Mouse (Mus musculus): ENCODE results near the gene Irgc1. TPM values are rescaled to one million over a fixed set of nuclear protein-coding genes. Genes with fewer than 3 reads are reported as not detected.
"Not testable (repeated sequence)": the region's sequence is repeated elsewhere in the genome, so short reads cannot be mapped to it uniquely, and the experiment has no call there.

The Irgc1 gene
- total RNA-seq, 1 experiment from 2014 or later: not detected

DNA sequence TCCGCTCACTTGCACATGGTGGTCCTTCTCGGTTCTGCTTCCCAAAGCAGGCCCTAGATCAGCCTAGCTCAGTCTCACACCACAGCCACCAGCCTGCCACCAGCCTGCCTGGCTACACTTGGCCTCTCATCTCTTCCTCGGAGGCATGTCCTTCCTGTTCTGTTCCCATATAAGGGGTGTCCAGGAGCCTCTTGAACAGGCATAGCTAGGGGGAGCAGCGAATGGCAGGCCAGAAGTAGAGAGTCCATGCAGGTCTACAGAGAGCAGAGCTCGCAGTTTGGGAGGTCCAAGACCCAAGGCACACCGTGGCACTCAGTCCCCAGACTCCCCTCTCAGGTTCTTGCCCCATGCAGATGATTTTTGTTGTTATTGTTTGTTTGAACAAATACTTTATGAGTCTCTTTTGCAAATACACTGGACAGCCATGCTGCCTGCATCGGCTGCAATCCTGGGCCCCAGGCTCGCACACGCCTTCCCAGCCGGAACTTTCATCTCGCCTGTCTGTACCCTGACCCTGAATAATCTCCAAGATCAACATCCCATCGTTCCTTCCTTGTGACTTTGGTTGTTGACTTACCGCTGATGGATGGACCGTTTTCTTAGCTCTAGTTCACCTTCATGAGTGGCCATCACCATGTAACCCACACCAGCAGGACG lies 28.9 kb downstream of the Irgc1 start:
- no peak for ATAC-seq (replicated peaks in 1 of 2; ENCODE audit: insufficient read depth in 1 of 2, low FRiP score in 2 of 2, low TSS enrichment in 1 of 2, low read depth in 1 of 2, poor library complexity in 2 of 2, severe bottlenecking in 2 of 2)

DNA sequence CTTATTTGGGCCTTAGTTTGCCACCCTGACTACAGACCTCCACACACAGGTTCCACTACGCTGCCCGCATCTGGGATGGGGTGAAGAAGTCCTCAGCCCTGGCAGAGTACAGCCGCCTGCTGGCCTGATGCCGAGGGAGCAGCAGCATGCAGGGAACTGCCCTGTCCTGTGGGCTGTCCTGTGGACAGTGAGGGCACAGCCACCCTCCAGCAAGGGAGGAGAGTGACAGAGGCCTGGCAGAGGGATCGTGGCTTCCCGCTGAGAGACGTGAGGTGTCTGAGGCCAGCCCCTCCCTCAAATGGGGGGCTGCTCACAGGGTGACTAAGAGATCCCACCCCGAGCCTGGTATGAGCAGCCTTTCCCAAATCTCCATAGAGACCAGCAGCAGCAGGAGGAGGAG lies 29.8 kb downstream of the Irgc1 start:
- ATAC-seq (replicated peaks in 1 of 2; ENCODE audit: insufficient read depth in 1 of 2, low FRiP score in 2 of 2, low TSS enrichment in 1 of 2, low read depth in 1 of 2, poor library complexity in 2 of 2, severe bottlenecking in 2 of 2): no peak

DNA sequence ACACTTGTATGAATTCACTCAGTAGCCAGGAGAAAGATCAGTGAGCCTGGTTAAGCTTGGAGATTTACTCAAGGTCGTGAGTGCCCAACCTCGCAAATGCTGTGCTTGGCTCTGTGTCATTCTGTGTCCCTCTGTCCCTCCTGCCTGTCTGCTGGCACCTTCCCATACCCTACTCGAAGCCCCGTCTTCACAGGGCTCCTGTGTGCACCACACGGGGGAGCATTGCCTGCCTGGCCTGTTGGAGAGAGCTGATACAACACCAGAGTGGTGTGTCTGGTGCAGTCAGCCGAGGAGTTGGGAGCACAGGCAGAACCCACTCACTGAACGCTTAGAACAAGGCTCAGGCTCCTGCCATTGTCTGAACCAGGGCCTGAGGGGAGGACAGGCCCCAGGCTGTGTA lies 30.4 kb downstream of the Irgc1 start:
- no peak for ATAC-seq (replicated peaks in 1 of 2; ENCODE audit: insufficient read depth in 1 of 2, low FRiP score in 2 of 2, low TSS enrichment in 1 of 2, low read depth in 1 of 2, poor library complexity in 2 of 2, severe bottlenecking in 2 of 2)

DNA sequence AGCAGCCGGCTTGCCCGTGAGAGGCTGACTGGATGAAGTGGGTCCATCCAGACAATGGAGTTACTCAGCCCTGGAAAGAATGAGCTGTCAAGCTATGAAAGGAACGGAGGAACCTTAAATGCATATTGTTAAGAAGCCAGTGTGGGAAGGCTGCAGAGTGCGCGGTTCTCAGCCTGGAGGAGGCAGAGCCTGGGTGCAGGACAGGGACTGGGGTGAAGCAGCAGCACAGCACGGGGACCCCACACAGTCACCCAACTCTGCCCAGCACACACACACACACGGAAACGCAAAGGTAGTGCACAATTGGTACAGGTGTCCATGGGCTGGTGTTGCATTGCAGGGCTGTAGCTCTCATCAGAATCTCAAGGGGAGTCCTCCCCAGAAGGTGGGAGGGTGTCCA lies 32.5 kb downstream of the Irgc1 start:
- ATAC-seq (replicated peaks in 1 of 2; ENCODE audit: insufficient read depth in 1 of 2, low FRiP score in 2 of 2, low TSS enrichment in 1 of 2, low read depth in 1 of 2, poor library complexity in 2 of 2, severe bottlenecking in 2 of 2): no peak

DNA sequence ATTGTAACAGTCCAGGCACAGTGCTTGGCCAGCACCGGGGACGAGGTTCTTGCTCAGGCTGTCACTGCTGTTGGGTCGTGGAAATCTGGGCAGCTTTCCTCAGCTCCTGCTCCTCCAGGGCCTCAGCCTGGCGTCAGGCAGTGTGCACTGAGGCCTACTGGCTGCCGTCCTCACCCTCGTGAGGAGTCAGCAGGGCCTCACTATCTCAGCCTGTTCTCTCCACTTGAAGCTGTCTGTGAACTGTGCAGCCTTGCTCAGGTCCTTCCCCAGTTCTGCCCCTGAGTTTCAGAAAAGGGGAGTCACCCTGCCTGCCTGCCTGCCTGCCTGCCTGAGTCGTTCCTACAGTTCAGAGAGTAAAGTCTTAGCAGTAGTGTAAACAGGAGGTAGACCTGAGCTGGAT lies 36.8 kb downstream of the Irgc1 start:
- no peak for ATAC-seq (replicated peaks in 1 of 2; ENCODE audit: insufficient read depth in 1 of 2, low FRiP score in 2 of 2, low TSS enrichment in 1 of 2, low read depth in 1 of 2, poor library complexity in 2 of 2, severe bottlenecking in 2 of 2)

DNA sequence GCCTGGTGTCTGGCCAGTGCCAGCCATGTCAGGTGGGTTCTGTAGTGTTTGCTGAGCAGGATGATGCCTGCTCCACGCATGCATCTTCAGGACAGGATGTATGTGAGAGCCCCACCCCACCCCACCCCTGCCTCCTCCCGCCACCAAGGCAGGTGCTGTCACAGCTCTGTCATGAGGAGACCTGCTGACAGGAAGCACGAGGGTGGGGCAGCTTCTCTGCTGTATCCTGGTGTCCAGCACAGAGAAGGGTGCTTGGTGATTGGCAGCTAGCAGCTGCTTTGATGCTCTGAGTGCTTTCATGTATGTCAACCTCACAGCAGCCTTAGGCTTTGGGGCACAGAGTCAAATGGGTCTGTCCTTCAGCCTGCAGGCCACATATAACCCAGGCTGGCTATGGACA lies 38.5 kb downstream of the Irgc1 start:
- no peak for ATAC-seq (replicated peaks in 1 of 2; ENCODE audit: insufficient read depth in 1 of 2, low FRiP score in 2 of 2, low TSS enrichment in 1 of 2, low read depth in 1 of 2, poor library complexity in 2 of 2, severe bottlenecking in 2 of 2)

DNA sequence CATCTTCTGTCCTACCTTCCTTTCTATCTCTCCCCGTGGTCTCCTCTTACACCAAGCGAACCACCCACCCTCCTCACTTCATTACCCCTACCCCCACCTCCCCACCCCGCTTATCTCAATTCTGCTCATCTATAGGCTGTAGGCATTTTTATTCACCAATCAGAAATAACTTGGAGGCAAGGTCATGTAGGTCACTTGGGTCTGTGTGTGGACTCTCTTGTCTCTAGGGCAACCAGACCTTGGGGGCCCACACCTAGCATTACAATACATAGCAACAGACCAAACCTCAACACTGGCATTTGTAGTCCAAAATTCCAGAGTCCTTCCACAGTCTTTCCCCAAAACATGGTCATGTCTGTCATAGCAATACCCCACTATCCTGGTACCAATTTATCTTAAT lies 41.3 kb downstream of the Irgc1 start:
- no peak for ATAC-seq (replicated peaks in 1 of 2; ENCODE audit: insufficient read depth in 1 of 2, low FRiP score in 2 of 2, low TSS enrichment in 1 of 2, low read depth in 1 of 2, poor library complexity in 2 of 2, severe bottlenecking in 2 of 2)

DNA sequence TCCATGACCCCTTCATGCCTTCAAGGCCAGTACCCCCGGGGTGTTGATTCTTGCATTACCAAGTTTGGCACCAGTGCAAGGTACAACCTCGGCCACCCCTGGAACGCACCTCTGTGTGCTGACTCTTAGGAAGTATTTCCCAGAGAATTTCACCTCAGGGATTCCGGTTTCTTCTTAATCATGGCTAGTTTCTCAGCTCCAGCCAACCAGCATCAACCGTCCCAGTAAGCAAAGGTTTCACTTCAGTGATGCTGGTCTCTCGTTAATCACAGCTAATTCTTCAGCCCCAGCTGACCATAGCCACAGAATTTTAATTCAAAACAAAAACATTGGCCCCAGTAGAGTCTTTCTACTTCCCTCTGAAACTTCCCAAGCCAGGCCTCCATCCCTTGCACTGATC lies 42.0 kb downstream of the Irgc1 start:
- ATAC-seq (replicated peaks in 1 of 2; ENCODE audit: insufficient read depth in 1 of 2, low FRiP score in 2 of 2, low TSS enrichment in 1 of 2, low read depth in 1 of 2, poor library complexity in 2 of 2, severe bottlenecking in 2 of 2): no peak

DNA sequence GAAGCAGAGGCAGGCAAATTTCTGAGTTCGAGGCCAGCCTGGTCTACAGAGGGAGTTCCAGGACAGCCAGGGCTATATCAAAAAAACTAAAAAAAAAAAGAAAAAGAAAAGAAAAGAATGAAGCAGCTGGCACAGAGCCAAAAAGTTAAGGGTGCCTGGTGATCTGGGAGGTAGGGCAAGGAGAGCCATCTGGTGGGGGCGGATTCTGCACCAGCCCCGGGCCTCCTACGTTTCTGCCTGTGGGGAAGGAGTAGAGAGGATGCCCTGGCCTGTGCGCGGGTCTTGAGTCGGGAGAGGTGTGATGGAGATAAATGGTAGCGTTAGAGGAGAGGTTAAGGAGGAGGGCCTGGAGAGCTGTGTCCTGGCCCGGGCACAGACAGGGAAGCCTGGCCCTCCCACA lies 43.9 kb downstream of the Irgc1 start:
- no peak for ATAC-seq (replicated peaks in 1 of 2; ENCODE audit: insufficient read depth in 1 of 2, low FRiP score in 2 of 2, low TSS enrichment in 1 of 2, low read depth in 1 of 2, poor library complexity in 2 of 2, severe bottlenecking in 2 of 2)

DNA sequence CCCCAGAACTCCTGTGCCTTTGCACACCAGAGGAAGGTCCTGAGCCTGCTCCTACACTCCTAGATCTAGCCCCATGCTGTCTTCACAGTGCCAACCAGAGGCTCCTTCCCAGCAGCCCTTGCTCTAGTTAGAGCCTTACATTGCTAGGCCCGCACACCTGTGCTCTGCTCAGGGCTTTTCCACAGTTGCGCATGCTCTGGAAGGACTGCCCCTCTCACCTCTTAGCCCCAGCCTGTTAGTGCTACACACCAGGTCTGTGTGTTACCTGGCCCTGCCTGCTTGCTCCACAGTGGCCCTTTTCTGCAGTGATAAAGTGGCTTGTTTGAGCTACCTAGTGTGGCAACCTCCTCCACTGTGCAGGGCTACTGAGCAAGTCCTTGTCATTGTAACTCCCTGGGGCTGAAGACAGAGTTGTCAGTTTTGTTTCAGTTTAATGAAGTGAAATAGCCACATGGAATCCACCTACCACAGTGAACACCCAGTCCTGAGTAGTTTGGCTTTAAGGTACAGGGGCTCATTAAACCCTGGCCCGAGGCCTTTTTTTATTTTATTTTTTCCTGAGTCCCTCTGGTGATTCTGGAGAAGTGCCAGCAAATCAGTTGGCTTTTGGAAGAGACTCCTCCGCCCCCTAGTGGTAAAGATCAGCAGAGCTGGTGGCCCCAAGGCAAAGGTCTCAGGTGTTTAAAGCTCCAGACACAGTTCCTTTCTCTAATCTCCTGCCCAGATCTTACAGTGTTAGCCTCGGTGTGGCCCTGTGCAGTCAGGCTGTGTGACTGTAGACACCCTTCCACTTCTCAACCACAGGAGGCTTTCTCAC lies 45.4 kb downstream of the Irgc1 start:
- peak; percentile 52 to 66 for ATAC-seq (replicated peaks in 1 of 2; ENCODE audit: insufficient read depth in 1 of 2, low FRiP score in 2 of 2, low TSS enrichment in 1 of 2, low read depth in 1 of 2, poor library complexity in 2 of 2, severe bottlenecking in 2 of 2)

DNA sequence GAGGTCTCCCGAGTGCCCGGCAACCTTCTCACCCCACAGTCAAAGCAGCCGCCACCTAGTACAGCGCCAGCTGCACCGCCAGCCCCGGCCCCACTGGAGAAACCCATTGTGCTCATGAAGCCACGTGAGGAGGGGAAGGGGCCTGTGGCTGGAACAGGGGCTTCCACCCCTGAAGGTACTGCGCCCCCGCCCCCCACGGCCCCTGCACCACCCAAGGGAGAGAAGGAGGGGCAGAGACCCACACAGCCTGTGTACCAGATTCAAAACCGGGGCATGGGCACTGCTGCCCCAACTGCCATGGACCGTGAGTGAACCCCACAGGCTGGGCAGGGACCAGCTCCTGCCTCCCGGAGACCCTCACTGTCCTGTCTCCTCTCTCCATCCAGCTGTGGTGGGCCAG lies 46.4 kb downstream of the Irgc1 start:
- no peak for ATAC-seq (replicated peaks in 1 of 2; ENCODE audit: insufficient read depth in 1 of 2, low FRiP score in 2 of 2, low TSS enrichment in 1 of 2, low read depth in 1 of 2, poor library complexity in 2 of 2, severe bottlenecking in 2 of 2)

DNA sequence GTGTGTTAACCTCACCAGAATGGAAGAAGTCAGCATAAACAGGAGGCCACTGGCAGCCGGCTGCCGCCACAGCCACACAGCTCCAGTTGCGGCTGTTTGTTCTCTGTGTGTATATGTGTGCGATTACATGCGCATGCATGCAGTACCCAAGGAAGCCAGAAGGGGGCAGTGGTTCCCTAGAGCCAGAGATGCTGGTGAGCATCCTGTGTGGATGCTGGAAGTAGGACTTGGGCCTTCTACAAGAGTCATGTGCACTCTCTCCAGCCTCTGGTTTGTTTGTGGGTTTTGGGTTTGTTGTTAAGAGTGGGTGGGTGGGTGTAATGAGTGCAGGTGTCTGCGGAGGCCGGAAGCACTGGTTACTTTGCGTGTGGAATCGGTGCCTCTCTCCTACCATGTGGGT lies 49.2 kb downstream of the Irgc1 start:
- no peak for ATAC-seq (replicated peaks in 1 of 2; ENCODE audit: insufficient read depth in 1 of 2, low FRiP score in 2 of 2, low TSS enrichment in 1 of 2, low read depth in 1 of 2, poor library complexity in 2 of 2, severe bottlenecking in 2 of 2)

DNA sequence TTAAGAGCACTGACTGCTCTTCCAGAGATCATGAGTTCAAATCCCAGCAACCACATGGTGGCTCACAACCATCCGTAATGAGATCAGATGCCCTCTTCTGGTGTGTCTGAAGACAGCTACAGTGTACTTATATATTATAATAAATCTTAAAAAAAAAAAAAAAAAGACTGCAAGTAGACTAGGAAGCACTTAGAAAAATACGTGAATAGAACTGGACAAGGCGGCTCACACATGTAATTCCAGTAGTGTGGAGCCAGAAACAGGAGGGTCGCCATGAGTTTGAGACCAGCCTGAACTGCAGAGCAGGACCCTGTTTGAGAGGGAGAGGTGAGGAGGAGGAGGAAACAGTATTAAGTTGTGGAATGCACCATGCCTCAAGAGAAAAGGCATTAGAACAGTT lies 51.6 kb downstream of the Irgc1 start:
- ATAC-seq (replicated peaks in 1 of 2; ENCODE audit: insufficient read depth in 1 of 2, low FRiP score in 2 of 2, low TSS enrichment in 1 of 2, low read depth in 1 of 2, poor library complexity in 2 of 2, severe bottlenecking in 2 of 2): not testable (repeated sequence)

DNA sequence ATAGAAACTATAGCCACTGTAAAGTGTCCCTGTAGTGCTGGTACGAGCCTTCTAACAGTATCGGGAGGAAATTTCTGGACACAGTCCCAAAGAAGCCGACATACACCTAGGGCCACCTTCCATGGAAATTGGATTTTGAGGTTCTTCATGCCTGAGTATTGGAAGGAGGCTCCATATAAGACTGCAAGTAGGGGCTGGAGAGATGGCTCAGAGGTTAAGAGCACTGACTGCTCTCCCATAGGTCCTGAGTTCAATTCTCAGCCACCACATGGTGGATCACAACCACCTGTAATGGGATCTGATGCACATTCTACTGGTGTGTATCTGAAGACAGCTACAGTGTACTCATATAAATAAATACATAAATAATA lies 52.0 kb downstream of the Irgc1 start:
- ATAC-seq (replicated peaks in 1 of 2; ENCODE audit: insufficient read depth in 1 of 2, low FRiP score in 2 of 2, low TSS enrichment in 1 of 2, low read depth in 1 of 2, poor library complexity in 2 of 2, severe bottlenecking in 2 of 2): no peak

DNA sequence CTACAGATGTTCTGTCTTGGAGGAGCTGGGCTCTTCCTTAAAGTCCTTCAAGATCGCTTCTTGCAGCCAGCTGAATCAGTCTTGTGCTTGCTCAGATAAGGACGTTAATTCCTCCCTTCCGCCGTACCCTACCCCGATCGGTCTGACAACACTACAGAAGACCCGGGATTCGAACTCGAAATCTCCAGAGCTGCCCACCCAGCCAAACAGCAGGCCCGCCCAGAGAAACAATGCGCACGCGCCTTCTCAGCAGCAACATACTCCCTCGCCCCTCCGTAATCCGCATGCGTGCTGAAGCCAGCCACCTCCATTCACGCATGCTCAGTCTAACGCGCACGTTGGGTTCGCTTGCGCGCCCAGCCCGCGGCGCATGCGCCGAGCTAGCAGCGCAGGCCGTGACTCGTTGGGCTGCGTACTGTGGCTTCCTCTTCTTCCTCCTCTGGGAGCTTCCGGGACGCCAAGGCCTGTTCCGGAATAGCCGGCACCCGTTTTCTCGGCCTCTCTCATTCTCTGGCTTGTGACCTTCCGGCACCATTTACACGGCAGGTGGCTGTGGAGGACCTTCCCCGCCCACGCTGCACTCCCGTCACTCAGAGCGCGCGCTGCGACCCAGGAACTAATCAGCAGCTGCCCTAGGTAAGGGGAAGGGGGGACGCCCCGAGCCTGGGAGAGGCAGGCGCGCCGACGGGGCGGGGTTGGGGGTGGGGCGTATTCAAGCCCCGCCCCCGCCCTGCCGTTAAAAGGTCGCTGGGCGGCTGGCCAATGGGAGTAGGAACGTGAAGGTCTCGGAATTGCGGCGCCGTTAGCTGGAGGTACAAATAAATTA lies 52.6 kb downstream of the Irgc1 start, which contains the start of gene Smg9:
TSS of gene Smg9 (plus strand) at position 364 of the 826 bp plus-strand sequence.
- ATAC-seq (replicated peaks in 1 of 2; ENCODE audit: insufficient read depth in 1 of 2, low FRiP score in 2 of 2, low TSS enrichment in 1 of 2, low read depth in 1 of 2, poor library complexity in 2 of 2, severe bottlenecking in 2 of 2): peak; percentile 81

DNA sequence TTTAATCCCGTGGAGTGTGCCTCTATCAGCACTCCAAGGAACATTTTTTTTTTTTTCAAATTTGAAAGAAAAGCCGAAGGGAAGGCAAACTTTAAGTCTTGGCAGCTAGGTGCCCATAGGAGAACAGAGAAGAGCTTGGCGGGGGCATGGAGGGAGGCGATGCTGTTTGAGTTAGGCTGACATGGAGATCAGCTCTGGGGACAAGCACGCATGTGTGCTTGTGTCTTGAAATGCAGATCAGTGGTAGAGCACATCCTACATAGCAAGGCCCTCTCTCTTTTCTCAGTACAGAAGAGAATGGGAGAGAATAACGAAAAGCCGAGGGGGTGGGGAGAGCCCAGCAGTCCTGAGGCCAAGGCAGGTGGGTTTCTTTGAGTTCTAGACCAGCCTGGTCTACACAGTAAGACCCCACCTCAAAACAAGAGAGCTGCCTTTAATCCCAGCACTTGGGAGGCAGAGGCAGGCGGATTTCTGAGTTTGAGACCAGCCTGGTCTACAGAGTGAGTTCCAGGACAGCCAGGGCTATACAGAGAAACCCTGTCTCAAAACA lies 53.7 kb downstream of the Irgc1 start:
- no peak for ATAC-seq (replicated peaks in 1 of 2; ENCODE audit: insufficient read depth in 1 of 2, low FRiP score in 2 of 2, low TSS enrichment in 1 of 2, low read depth in 1 of 2, poor library complexity in 2 of 2, severe bottlenecking in 2 of 2)

DNA sequence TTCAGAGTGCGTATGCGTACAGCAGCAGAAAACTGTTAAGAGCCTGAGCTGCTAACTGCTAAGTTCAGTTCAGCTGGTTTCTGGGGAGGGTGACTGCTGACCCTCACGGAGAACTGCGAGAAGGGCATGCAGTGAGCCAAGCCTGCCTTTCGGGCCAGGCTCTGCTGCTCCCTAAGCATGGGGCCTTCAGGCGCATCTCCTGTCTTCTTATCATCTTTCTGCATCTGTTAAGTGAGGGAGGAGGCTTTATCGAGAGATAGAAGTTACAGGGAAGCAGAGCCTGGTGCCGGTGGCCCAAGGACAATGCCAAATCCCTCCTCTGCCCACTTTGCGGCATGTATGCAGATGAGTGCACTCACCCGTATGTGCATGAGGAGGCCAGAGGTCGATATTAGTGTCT lies 55.3 kb downstream of the Irgc1 start:
- ATAC-seq (replicated peaks in 1 of 2; ENCODE audit: insufficient read depth in 1 of 2, low FRiP score in 2 of 2, low TSS enrichment in 1 of 2, low read depth in 1 of 2, poor library complexity in 2 of 2, severe bottlenecking in 2 of 2): no peak
